ENCODE assay signal across 1 mouse cellular context in genomic region chr5:140609511-140610272, GRCm38 (mm10).
TF ChIP-seq lines count a peak whose summit lies in the region.

No protein-coding gene starts in this region.

TF ChIP-seq in MEL, 35 proteins besides CTCF, POLR2A, EP300 and RAD21 (continued from another document):
- TF ChIP-seq KAT2A (conservative IDR thresholded peaks at IDR 0.05; ENCODE audit: low read depth, low read length) (no peak), MEF2A (IDR thresholded peaks at IDR 0.05; ENCODE audit: extremely low read depth, insufficient replicate concordance, low read depth, low read length, poor library complexity, severe bottlenecking) (no peak), UBTF (IDR thresholded peaks at IDR 0.05; ENCODE audit: borderline replicate concordance, insufficient read depth, low read depth, low read length) (no peak), SMC3 (IDR thresholded peaks at IDR 0.05; ENCODE audit: low read depth, low read length) (no peak), MAFK (IDR thresholded peaks at IDR 0.05; ENCODE audit: borderline replicate concordance, low read depth, low read length) (no peak), MYB (IDR thresholded peaks at IDR 0.05; ENCODE audit: low read depth, low read length) (no peak), GATA1 (IDR thresholded peaks at IDR 0.05; ENCODE audit: low read depth, low read length) (no peak)
